ENCODE assay signal across 9 mouse cellular contexts in genomic region chr14:103468691-103469463, GRCm38 (mm10). TPM values are rescaled to one million over a fixed set of nuclear protein-coding genes. Genes with fewer than 3 reads are reported as not detected.
DNase-seq lines count a peak whose midpoint lies in the region; ATAC-seq and TF ChIP-seq lines count a peak whose summit lies in the region.
"Had no signal": no experiment of that assay in that cellular context is flagged by ENCODE, and none has a peak within 500 bp of the region (broad histone marks: within the 10 kb centered on the region; RNA-seq: fewer than 3 reads in every experiment).

No protein-coding gene starts in this region.

- no peaks in the 10 kb centered on the region for H3K27me3 ChIP-seq in kidney, adult 2 months (replicated peaks; ENCODE audit: control insufficient read depth, insufficient read depth, low read length)
- H3K27me3 ChIP-seq in liver, embryonic 15.5 days, result no peaks in the 10 kb centered on the region; the same call in 1 of the 2 replicates
- H3K27me3 ChIP-seq in forebrain, embryonic 15.5 days, result no peaks in the 10 kb centered on the region
- H3K27me3 ChIP-seq: embryonic facial prominence, embryonic 13.5 days had no signal

- DNase-seq in kidney, adult 2 months, result no peak
- DNase-seq in kidney, adult 11 months, result no peak
- DNase-seq in CD4-positive helper T cell, adult 2 months (ENCODE audit: low read depth, low spot score), result peak; percentile 80
- peak; percentile 32 for DNase-seq in MN1 (ENCODE audit: low spot score)
- no peak for DNase-seq in adrenal gland, postnatal 25 days

- no peak overlapping the region for H3K27ac ChIP-seq in kidney, adult 2 months (ENCODE audit: insufficient read depth, low read depth, low read length)
- no peak overlapping the region for H3K27ac ChIP-seq in liver, embryonic 15.5 days (replicated peaks)
- H3K27ac ChIP-seq in forebrain, embryonic 15.5 days (replicated peaks), result no peak overlapping the region
- H3K27ac ChIP-seq: embryonic facial prominence, embryonic 13.5 days had no signal

- TF ChIP-seq POLR2A in kidney, adult 2 months (IDR thresholded peaks at IDR 0.05; ENCODE audit: low read depth, low read length), result no peak

- peak overlapping the region; percentile 24; the same call in 1 of the 2 replicates for H3K4me3 ChIP-seq in kidney, adult 2 months (ENCODE audit: insufficient read depth, low read depth, low read length)
- no peak overlapping the region for H3K4me3 ChIP-seq in liver, embryonic 15.5 days (replicated peaks)
- no peak overlapping the region for H3K4me3 ChIP-seq in forebrain, embryonic 15.5 days

- no peaks in the 10 kb centered on the region for H3K4me1 ChIP-seq in kidney, adult 2 months (ENCODE audit: control insufficient read depth, insufficient read depth, low read length)
- H3K4me1 ChIP-seq in liver, embryonic 15.5 days (replicated peaks), result 0 out of 2 replicates have a peak, but pooled peaks cover 3% of the 10 kb centered on the region
- H3K4me1 ChIP-seq in forebrain, embryonic 15.5 days, result peaks cover 22% of the 10 kb centered on the region
- H3K4me1 ChIP-seq: embryonic facial prominence, embryonic 13.5 days had no signal

- H3K9me3 ChIP-seq in liver, embryonic 15.5 days (replicated peaks), result no peaks in the 10 kb centered on the region
- no peaks in the 10 kb centered on the region for H3K9me3 ChIP-seq in forebrain, embryonic 15.5 days
- H3K9me3 ChIP-seq: embryonic facial prominence, embryonic 13.5 days had no signal

- no peak for TF ChIP-seq CTCF in kidney, adult 2 months (conservative IDR thresholded peaks at IDR 0.05; ENCODE audit: insufficient read depth, insufficient read length, low read depth, low read length)

- H3K9ac ChIP-seq in liver, embryonic 15.5 days, result no peak overlapping the region
- H3K9ac ChIP-seq in forebrain, embryonic 15.5 days (replicated peaks), result no peak overlapping the region
- H3K9ac ChIP-seq: embryonic facial prominence, embryonic 13.5 days had no signal

- H3K4me2 ChIP-seq in liver, embryonic 15.5 days, result peak overlapping the region; percentile 42; the same call in 1 of the 2 replicates
- H3K4me2 ChIP-seq in forebrain, embryonic 15.5 days (replicated peaks), result no peak overlapping the region

- no peak for ATAC-seq in liver, embryonic 15.5 days (ENCODE audit: insufficient read depth)
- no peak for ATAC-seq in forebrain, embryonic 15.5 days (replicated peaks)

- 59% methylated on average over 12 of the region's 12 CpGs for WGBS in kidney, adult 2 months
- WGBS in liver, embryonic 15.5 days (ENCODE audit: insufficient replicate concordance), result 64% methylated on average over 12 of the region's 12 CpGs
- 89% methylated on average over 12 of the region's 12 CpGs for WGBS in forebrain, embryonic 15.5 days

- no peaks in the 10 kb centered on the region for H3K36me3 ChIP-seq in kidney, adult 2 months (ENCODE audit: control insufficient read depth, insufficient read depth, low read length)
- no peaks in the 10 kb centered on the region for H3K36me3 ChIP-seq in liver, embryonic 15.5 days (replicated peaks)
- H3K36me3 ChIP-seq in forebrain, embryonic 15.5 days, result no peaks in the 10 kb centered on the region
- H3K36me3 ChIP-seq: embryonic facial prominence, embryonic 13.5 days had no signal

RNA-seq across cellular contexts. Expression of gene Scel, which starts 44.3 kb away (rescaled TPM):
- 1.8 and 2.7 TPM in 2 replicates for polyA plus RNA-seq in kidney, adult 2 months (2012; rRNA removed)
- polyA plus RNA-seq in liver, embryonic 15.5 days (2015; fragmentation: Nextera tagmentation; extraction: Ambion mirVana), result 0.14 and 0.15 TPM in 2 replicates
- 0.12 and 0.38 TPM in 2 replicates for total RNA-seq in adrenal gland, postnatal 25 days (2021)
- polyA plus RNA-seq in forebrain, embryonic 15.5 days (2015; fragmentation: Nextera tagmentation; extraction: Ambion mirVana), result 0.08 TPM in 1 of 2 replicates, not detected in the other
- total RNA-seq: hematopoietic stem cell, adult 5-6 weeks had no signal

Comparison
In these comparisons a context has a peak if more than half of its experiments do, and no peak if none do; other contexts are left out.
1. DNase-seq: peak in CD4-positive helper T cell, adult 2 months (single experiment) and MN1 (single experiment); none in kidney, adult 2 months (single experiment), kidney, adult 11 months (single experiment) and adrenal gland, postnatal 25 days (single experiment).